Mouse (Mus musculus) MEL (cell line): Measurements from ENCODE around the gene Pde4b. TPM values are rescaled to one million over a fixed set of nuclear protein-coding genes. Genes with fewer than 3 reads are reported as not detected.

Source experiments
- DNase-seq: peaks from one replicate; pipeline ENCODE4 v3.0.0; 2011; ENCODE audit warnings: low read depth, low spot score
- H3K27ac ChIP-seq: 2 replicates; pipeline ENCODE4 v1.5.1; 2012; ENCODE audit warnings: low read depth, mild to moderate bottlenecking, control low read depth, low read length, moderate library complexity; ENCODE audit not compliant: control insufficient read depth
- H3K27me3 ChIP-seq, 2 experiments: fragments of 150-350 bp in 1 of 2; sonication (generic) in 1 of 2; 2 replicates each; pipeline ENCODE4 v1.6.1; 2012; ENCODE audit warnings: low read length in 2 of 2, mild to moderate bottlenecking in 2 of 2, improper control_type of control experiment in 1 of 2, moderate library complexity in 1 of 2; ENCODE audit not compliant: insufficient read depth in 2 of 2, control insufficient read depth in 1 of 2
- H3K36me3 ChIP-seq, 2 experiments: 2 replicates each; pipeline ENCODE4 v1.6.1; 2012 to 2014; ENCODE audit warnings: low read length in 2 of 2, improper control_type of control experiment in 1 of 2, inconsistent platforms in 1 of 2, mild to moderate bottlenecking in 1 of 2; ENCODE audit not compliant: insufficient read depth in 2 of 2, control insufficient read depth in 1 of 2
- H3K4me1 ChIP-seq, 2 experiments: fragments of 150-350 bp in 1 of 2; sonication (generic) in 1 of 2; 2 replicates each; pipeline ENCODE4 v1.6.1; 2012; ENCODE audit warnings: low read length in 2 of 2, improper control_type of control experiment in 1 of 2, mild to moderate bottlenecking in 1 of 2; ENCODE audit not compliant: insufficient read depth in 2 of 2, control insufficient read depth in 1 of 2
- H3K4me3 ChIP-seq, 2 experiments: fragments of 150-350 bp in 1 of 2; sonication (generic) in 1 of 2; 2 replicates each; pipeline ENCODE4 v1.5.1; 2012; ENCODE audit warnings: low read depth in 2 of 2, low read length in 2 of 2, mild to moderate bottlenecking in 2 of 2, moderate library complexity in 2 of 2, control low read depth in 1 of 2, improper control_type of control experiment in 1 of 2; ENCODE audit not compliant: control insufficient read depth in 1 of 2, insufficient read depth in 1 of 2
- H3K79me2 ChIP-seq: 2 replicates; pipeline ENCODE4 v1.6.1; 2012; ENCODE audit warnings: mild to moderate bottlenecking, low read length, moderate library complexity; ENCODE audit not compliant: control insufficient read depth, poor library complexity, insufficient read depth
- H3K9ac ChIP-seq: 2 replicates; pipeline ENCODE4 v1.6.1; 2012; ENCODE audit warnings: low read depth, mild to moderate bottlenecking, control low read depth, low read length, moderate library complexity; ENCODE audit not compliant: control insufficient read depth, poor library complexity, severe bottlenecking
- H3K9me3 ChIP-seq: fragments of 150-350 bp; sonication (generic); replicated peaks from 2 replicates; pipeline ENCODE4 v1.6.1; 2012; ENCODE audit warnings: mild to moderate bottlenecking, low read length, improper control_type of control experiment, moderate library complexity; ENCODE audit not compliant: insufficient read depth
- CHD1 ChIP-seq: IDR thresholded peaks from 2 replicates; pipeline ENCODE4 v1.6.1; 2012; ENCODE audit warnings: low read depth, mild to moderate bottlenecking, inconsistent platforms, low read length, improper control_type of control experiment
- CTCF ChIP-seq, 3 experiments: IDR thresholded peaks in 2 of 3; conservative IDR thresholded peaks in 1 of 3; 2 replicates each; pipeline ENCODE4 v1.5.1; 2011 to 2012; ENCODE audit warnings: low read length in 3 of 3, low read depth in 2 of 3, mild to moderate bottlenecking in 2 of 3, improper control_type of control experiment in 1 of 3, inconsistent platforms in 1 of 3, mixed read lengths in 1 of 3, moderate library complexity in 1 of 3; ENCODE audit not compliant: control insufficient read depth in 1 of 3, insufficient read depth in 1 of 3, poor library complexity in 1 of 3, severe bottlenecking in 1 of 3
- E2F4 ChIP-seq: IDR thresholded peaks from 2 replicates; pipeline ENCODE4 v1.6.1; 2011; ENCODE audit warnings: low read depth, low read length, improper control_type of control experiment, borderline replicate concordance
- JUND ChIP-seq: IDR thresholded peaks from 2 replicates; pipeline ENCODE4 v1.6.1; 2011; ENCODE audit warnings: low read depth, mild to moderate bottlenecking, improper control_type of control experiment, low read length
- MAFK ChIP-seq: IDR thresholded peaks from 2 replicates; pipeline ENCODE4 v1.6.1; 2011; ENCODE audit warnings: low read depth, mild to moderate bottlenecking, low read length, improper control_type of control experiment, borderline replicate concordance
- MAX ChIP-seq: IDR thresholded peaks from 2 replicates; pipeline ENCODE4 v1.6.1; 2011; ENCODE audit warnings: low read length, improper control_type of control experiment
- MAZ ChIP-seq: IDR thresholded peaks from 2 replicates; pipeline ENCODE4 v1.6.1; 2012; ENCODE audit warnings: low read depth, mild to moderate bottlenecking, inconsistent platforms, low read length, improper control_type of control experiment
- MXI1 ChIP-seq: IDR thresholded peaks from 2 replicates; pipeline ENCODE4 v1.6.1; 2011; ENCODE audit warnings: mild to moderate bottlenecking, low read depth, low read length, improper control_type of control experiment
- MYB ChIP-seq: IDR thresholded peaks from 2 replicates; pipeline ENCODE4 v1.6.1; 2011; ENCODE audit warnings: mild to moderate bottlenecking, low read depth, low read length, improper control_type of control experiment
- MYC ChIP-seq: IDR thresholded peaks from 2 replicates; pipeline ENCODE4 v1.6.1; 2011; ENCODE audit warnings: low read depth, mild to moderate bottlenecking, low read length, improper control_type of control experiment, moderate library complexity
- NRF1 ChIP-seq: IDR thresholded peaks from 2 replicates; pipeline ENCODE4 v1.6.1; 2014; ENCODE audit warnings: low read depth, mild to moderate bottlenecking, inconsistent platforms, low read length, improper control_type of control experiment, moderate library complexity; ENCODE audit not compliant: poor library complexity, insufficient read depth, severe bottlenecking
- POLR2AphosphoS2 ChIP-seq: IDR thresholded peaks from 2 replicates; pipeline ENCODE4 v1.6.1; 2011; ENCODE audit warnings: low read length, improper control_type of control experiment
- RAD21 ChIP-seq: IDR thresholded peaks from 2 replicates; pipeline ENCODE4 v1.6.1; 2011; ENCODE audit warnings: mild to moderate bottlenecking, low read depth, low read length, improper control_type of control experiment
- RCOR1 ChIP-seq: IDR thresholded peaks from 2 replicates; pipeline ENCODE4 v1.6.1; 2012; ENCODE audit warnings: low read depth, mild to moderate bottlenecking, inconsistent platforms, low read length, improper control_type of control experiment
- SIN3A ChIP-seq: IDR thresholded peaks from 2 replicates; pipeline ENCODE4 v1.6.1; 2012; ENCODE audit warnings: low read length, improper control_type of control experiment, inconsistent platforms
- UBTF ChIP-seq: IDR thresholded peaks from 2 replicates; pipeline ENCODE4 v1.6.1; 2012; ENCODE audit warnings: low read depth, mild to moderate bottlenecking, inconsistent platforms, low read length, improper control_type of control experiment, moderate library complexity, borderline replicate concordance; ENCODE audit not compliant: insufficient read depth
- ZMIZ1 ChIP-seq: IDR thresholded peaks from 2 replicates; pipeline ENCODE4 v1.6.1; 2012; ENCODE audit warnings: low read depth, mild to moderate bottlenecking, inconsistent platforms, low read length, improper control_type of control experiment, moderate library complexity
- polyA plus RNA-seq, 2 experiments: library from polyadenylated mRNA; stranded (reverse) in 1 of 2; unstranded in 1 of 2; fragments of >175 nt in 1 of 2; fragments of >200 nt in 1 of 2; gene quantifications; 2 replicates each; pipeline versions ENCODE4 v1.2.1 to v1.2.4; 2012; ENCODE audit warnings: low replicate concordance in 2 of 2, low read depth in 1 of 2; ENCODE audit not compliant: insufficient read length in 2 of 2, insufficient read depth in 1 of 2, missing spikeins in 1 of 2
- total RNA-seq: library from RNA; depleted of rRNA; stranded (reverse); fragments of 300-350 nt; gene quantifications from 2 replicates; pipeline ENCODE4 v1.2.3, GENCODE M21; 2012

The Pde4b gene
- total and polyA plus RNA-seq, 3 experiments: 2.7 to 6.0 TPM; not detected in 1

- H3K36me3 ChIP-seq: no peaks in the 10 kb centered on the region
- H3K27ac ChIP-seq: no peak overlapping the region
- no peak for TF ChIP-seq CTCF (IDR thresholded peaks at IDR 0.05 in 2 of 3, conservative IDR thresholded peaks at IDR 0.05 in 1 of 3; ENCODE audit: control insufficient read depth in 1 of 3, insufficient read depth in 1 of 3, low read depth in 2 of 3, low read length in 3 of 3, poor library complexity in 1 of 3, severe bottlenecking in 1 of 3)
- TF ChIP-seq, all 39 proteins: peak for 0
- Histone ChIP-seq H3K79me2 (no peaks in the 10 kb centered on the region), H3K4me3 (no peak overlapping the region), H3K27me3 (no peaks in the 10 kb centered on the region), H3K9me3 (no peaks in the 10 kb centered on the region), H3K4me1 (no peaks in the 10 kb centered on the region), H3K9ac (no peak overlapping the region)
- DNase-seq: no peak
These were observed 334.1 kb downstream of the Pde4b start for GRCm38 (mm10) chr4:102421398-102421859.

GRCm38 (mm10) chr4:102424104-102424503, 336.8 kb downstream of the Pde4b start:
- no peak for DNase-seq
- no peak overlapping the region for H3K4me3 ChIP-seq
- no peak overlapping the region for H3K27ac ChIP-seq
- no peaks in the 10 kb centered on the region for H3K36me3 ChIP-seq
- no peaks in the 10 kb centered on the region for H3K9me3 ChIP-seq
- H3K4me1 ChIP-seq: no peaks in the 10 kb centered on the region
- no peaks in the 10 kb centered on the region for H3K27me3 ChIP-seq
- H3K79me2 ChIP-seq: no peaks in the 10 kb centered on the region
- no peak overlapping the region for H3K9ac ChIP-seq
- no peak for TF ChIP-seq SIN3A
- TF ChIP-seq CTCF (IDR thresholded peaks at IDR 0.05 in 2 of 3, conservative IDR thresholded peaks at IDR 0.05 in 1 of 3; ENCODE audit: control insufficient read depth in 1 of 3, insufficient read depth in 1 of 3, low read depth in 2 of 3, low read length in 3 of 3, poor library complexity in 1 of 3, severe bottlenecking in 1 of 3): no peak
- TF ChIP-seq MXI1: no peak
- TF ChIP-seq MYB: no peak
- TF ChIP-seq MYC: no peak
- no peak for TF ChIP-seq E2F4
- TF ChIP-seq RAD21: no peak
- TF ChIP-seq NRF1: no peak
- no peak for TF ChIP-seq UBTF
- TF ChIP-seq ZMIZ1: no peak
- TF ChIP-seq MAFK: no peak
- TF ChIP-seq JUND: no peak
- no peak for TF ChIP-seq MAZ
- TF ChIP-seq RCOR1: no peak
- TF ChIP-seq POLR2AphosphoS2: no peak
- TF ChIP-seq MAX: no peak
- no peak for TF ChIP-seq CHD1
- TF ChIP-seq, all 39 proteins: peak for 0
